Mouse (Mus musculus): Measurements from ENCODE around the gene Mucl3.
A peak's percentile ranks its signal among the peaks of the same experiment; 100 is the strongest.

Gene Mucl3

GRCm38 (mm10) chr17:35635202-35635601 is 8.3 kb downstream of the Mucl3 start:
- no peak for DNase-seq

GRCm38 (mm10) chr17:35633992-35634391 is 9.5 kb downstream of the Mucl3 start:
- peak in 1 of 2 experiments; percentile 17 for DNase-seq

- no peak for DNase-seq
Measured at GRCm38 (mm10) chr17:35626537-35626936, 17.0 kb downstream of the Mucl3 start, which contains the start of gene Gm9573. Gene Gm9573 (minus strand): TSS chr17:35626637.

- no peak for DNase-seq
Measured at GRCm38 (mm10) chr17:35617127-35617526, 26.4 kb downstream of the Mucl3 start.

DNA sequence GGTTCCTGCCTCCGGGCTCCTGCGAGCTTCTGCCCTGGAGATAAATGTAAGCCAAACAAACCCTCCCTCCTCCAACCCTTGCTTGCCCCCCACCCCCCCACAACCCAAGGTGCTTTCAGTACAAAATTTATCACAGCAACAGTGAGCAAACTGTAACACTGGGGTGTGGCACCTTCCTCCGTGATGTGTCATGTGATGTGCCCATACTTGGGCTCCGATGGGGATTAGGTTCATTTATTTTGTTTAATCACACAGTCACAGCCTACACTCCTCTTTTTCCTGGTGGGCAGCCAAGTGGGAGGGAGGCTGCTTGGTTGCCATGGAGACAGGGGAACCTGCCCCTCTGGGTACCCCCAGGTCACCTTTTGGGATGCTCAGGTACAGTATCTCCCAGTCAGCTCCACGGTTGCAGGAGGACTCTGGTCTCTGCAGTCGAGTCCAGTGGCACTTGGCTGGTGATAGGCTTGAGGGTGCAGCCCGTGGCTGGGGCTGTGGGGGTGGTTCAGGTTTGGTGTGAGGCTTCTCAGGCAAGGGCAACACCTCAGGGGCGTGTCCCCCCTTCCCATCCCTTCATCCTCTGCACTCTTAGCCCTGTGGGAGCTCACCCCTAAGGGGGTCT is 41.6 kb downstream of the Mucl3 start:
- DNase-seq: no peak

GRCm38 (mm10) chr17:35601249-35601648 is 42.2 kb downstream of the Mucl3 start, which contains the start of gene Sfta2:
Gene Sfta2 (plus strand): TSS chr17:35601549.
- no peak for DNase-seq

DNA sequence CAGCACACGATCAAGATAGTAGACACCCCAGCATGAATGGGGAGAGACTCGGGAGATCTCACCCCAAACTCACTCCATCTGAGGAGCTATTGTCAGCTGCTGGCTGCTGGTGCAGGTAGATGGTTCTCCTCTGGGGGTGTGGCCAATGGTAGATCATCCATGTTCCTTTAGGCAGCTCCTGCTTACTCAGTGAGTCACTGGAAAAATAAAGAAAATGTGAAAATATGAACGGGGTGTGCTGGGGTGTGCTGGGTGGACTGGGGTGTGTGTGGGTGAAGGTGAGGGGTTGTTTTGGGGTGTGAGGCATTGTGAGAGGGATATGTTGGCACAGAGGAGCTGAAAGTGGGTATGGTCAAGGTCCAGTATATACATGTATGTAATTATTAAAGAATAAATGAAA is 46.1 kb downstream of the Mucl3 start:
- DNase-seq: no peak

DNA sequence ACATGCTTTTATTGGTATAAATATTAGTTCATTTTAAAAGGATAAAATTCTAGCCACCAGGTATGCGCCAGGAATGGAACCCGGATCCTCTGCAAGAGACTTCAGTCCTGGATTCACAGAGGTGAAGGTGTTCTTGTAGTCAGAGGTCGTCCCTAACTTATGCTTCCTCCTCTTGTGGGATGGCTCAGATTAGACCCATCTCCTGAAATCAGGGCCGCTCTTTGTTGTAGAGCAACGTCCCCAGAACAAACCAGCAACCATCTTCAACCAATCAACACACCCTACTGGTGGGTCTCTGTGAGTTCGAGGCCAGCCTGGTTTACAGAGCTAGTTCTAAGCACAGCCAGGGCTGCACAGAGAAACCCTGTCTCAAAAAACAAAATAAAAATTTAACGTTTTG is 49.0 kb downstream of the Mucl3 start:
- DNase-seq: no peak

DNA sequence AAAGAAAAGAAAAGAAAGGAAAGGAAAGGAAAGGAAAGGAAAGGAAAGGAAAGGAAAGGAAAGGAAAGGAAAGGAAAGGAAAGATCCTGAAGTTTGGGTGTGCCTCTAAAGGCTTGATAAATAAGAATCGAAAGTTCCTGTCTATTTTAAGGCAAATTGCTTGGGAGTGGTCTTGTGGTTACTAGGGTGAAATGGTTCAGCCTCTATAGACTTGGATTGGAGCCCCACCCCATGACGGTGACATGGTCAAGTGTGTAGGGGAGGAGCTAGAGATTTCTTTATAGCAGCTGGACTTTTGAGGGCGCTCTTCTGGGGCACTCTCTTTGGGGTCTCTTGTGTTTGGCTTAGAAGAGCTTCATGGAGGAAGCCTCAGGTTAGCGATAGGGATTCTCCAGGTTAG is 49.7 kb downstream of the Mucl3 start:
- DNase-seq: no peak

GRCm38 (mm10) chr17:35592131-35592530 is 51.4 kb downstream of the Mucl3 start:
- no peak for DNase-seq

DNA sequence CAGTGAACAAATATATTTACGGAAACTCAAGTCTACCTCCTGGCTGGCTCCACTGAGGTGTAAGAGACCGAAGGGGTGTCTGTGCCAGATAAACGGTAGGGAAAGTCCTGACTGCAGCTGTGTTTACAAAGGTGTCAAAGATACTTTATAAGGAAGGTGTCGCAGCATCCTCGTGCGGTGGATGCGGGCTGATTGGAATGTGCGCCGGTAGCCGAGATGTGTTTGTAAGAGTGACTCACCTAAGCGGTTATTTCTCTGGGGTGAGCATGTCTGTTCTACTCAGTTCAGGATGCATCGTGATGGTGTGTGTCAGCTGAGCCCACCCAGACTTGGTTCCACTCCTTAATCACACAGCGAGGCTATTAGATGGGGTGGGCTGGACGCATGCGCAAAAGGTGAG is 51.8 kb downstream of the Mucl3 start:
- DNase-seq: no peak

- no peak for DNase-seq
Measured at GRCm38 (mm10) chr17:35591219-35591578, 52.3 kb downstream of the Mucl3 start.

DNA sequence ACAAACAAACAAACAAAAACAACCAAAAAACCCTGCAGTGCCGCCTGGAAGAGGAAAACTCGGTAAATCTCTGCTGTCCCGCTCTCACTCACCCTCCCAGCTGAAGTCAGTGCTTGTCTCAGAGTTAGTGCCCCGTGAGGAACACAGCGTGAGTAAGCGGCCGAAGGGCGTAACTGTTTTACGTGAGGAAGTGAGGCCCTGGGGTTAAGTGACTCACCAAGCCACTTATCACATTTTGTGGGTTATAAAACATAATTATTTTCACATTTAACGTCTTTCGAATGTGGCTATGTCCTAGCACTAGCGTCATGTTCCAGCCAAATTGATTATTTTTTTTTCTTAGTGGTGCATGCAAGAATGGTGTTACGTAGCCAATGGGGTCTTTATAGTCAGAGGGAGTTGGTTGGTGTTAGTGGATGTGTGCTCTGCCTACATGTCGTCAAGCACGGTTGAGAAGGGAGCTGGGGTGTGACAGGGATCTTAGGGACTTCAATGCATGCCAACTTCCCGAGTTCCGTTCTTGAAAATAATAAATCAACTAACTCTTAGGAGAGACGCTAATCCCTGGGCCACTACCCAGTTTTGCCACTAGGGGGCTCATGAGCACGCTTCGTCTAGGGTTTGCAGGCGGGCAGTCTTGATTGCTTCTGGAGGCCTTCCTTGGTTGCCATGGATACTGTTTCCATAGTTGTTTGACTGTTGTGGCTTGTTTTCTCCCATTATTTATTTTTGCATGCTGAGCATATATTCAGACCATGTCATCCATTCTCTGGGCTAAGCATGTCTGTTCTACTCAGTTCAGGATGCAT is 52.9 kb downstream of the Mucl3 start:
- peak; percentile 66 to 73 for DNase-seq

- no peak for DNase-seq
Measured at GRCm38 (mm10) chr17:35588387-35588786, 55.1 kb downstream of the Mucl3 start.

- DNase-seq: no peak
Measured at GRCm38 (mm10) chr17:35587291-35587690, 56.2 kb downstream of the Mucl3 start.
